Mouse (Mus musculus) adrenal gland, adult 10 weeks (tissue): ENCODE measurements around the gene Ddx1. TPM values are rescaled to one million over a fixed set of nuclear protein-coding genes. Genes with fewer than 3 reads are reported as not detected.

Experiments
- polyA plus RNA-seq: library from polyadenylated mRNA; stranded (reverse); fragments of 350-450 nt; fragmentation: Illumina TruSeq; extraction: RNeasy Lipid Tissue Mini Kit (QIAGEN cat#74804); gene quantifications from one replicate; pipeline ENCODE4 v1.2.3, GENCODE M21; 2014; ENCODE audit warnings: low read depth, low replicate concordance

Gene Ddx1
- polyA plus RNA-seq, result 274 TPM

DNA sequence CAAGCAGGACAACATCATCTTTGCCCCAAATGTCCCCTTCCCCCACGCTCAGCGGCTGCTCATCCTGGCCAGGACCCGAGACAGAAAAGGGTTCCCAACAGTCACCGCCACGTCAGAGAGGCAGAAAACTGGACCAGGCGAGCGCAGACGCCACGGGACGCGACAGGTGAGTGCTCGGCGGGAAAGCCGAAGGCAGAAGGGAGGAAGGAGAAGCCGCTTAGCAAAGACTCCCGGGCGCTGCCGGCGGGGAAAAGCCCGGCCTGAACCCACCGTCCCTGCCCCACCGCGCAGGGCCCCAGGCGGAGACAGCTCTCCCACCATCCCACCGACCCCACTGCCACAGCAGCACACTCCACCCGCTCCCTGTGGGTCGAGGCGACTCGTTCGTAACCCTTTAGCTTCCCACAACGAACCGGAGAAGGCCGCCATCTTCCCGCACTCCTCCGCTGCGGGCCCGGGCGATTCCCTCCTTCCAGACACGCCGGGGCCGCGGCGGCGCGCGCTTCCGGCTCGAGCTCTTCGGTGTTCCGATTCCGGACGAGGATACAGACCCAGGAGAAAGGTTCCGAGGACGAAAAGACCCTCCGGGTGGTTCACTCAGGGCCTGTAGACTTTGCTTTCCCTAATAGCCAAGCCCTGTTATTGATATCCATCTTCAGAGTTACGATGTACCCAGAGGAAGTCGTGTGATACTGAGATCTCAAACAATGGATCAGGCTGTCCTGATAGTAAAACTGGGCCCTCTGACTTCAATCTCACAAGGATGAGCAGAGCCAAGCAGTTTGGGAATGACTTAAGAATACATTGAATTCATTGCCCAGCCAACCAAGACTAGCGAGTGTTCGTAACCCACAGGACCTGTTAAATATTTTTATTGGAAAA lies at the start of gene Ddx1:
Gene Ddx1, minus strand, starts transcription at position 523 of the 882 bp plus-strand sequence.

DNA sequence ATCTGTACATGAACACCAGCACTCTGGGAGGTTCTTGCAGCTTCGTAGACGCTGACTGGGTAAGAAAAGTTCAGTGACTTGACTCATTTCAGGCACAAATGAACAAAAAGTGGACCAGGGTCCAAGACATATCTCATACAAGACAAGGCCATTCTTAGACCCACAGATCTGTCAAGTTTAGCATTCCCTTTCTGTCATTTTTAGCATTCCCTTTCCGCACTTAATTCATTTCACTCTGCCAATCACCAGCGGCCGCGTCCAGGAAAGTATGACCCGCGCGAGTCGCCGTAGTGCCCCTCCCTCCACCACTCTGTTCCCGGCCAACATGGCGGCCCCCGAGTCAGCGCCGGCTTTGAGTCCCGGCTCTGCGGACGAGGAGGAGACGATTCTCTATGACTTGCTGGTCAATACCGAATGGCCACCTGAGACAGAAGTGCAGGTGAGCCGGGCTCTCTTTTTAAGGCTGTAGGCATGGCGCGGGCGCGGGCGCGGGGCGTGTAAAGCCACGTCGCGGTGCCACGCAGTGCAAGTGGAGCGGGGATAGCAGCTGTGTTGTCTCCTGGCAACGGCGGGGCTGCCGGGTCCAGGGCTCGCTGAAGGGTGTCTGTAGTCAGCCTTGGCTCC lies 19.9 kb upstream of the Ddx1 start, which contains the start of gene Nbas:
Gene Nbas, plus strand, starts transcription at position 308 of the 624 bp plus-strand sequence.

Other genes starting within 250 kb of the Ddx1 start
- 11.1 TPM for gene Nbas, start 19.9 kb upstream of the Ddx1 start, polyA plus RNA-seq